Mouse (Mus musculus): ENCODE results near the gene Homer3. TPM values are rescaled to one million over a fixed set of nuclear protein-coding genes. Genes with fewer than 3 reads are reported as not detected.

Homer3 gene
- total RNA-seq (2014; rRNA removed) = 40.3 and 42.3 TPM in 2 replicates
- polyA plus RNA-seq (2015; fragmentation: Nextera tagmentation; extraction: Ambion mirVana) = 20.4 and 21.2 TPM in 2 replicates

DNA sequence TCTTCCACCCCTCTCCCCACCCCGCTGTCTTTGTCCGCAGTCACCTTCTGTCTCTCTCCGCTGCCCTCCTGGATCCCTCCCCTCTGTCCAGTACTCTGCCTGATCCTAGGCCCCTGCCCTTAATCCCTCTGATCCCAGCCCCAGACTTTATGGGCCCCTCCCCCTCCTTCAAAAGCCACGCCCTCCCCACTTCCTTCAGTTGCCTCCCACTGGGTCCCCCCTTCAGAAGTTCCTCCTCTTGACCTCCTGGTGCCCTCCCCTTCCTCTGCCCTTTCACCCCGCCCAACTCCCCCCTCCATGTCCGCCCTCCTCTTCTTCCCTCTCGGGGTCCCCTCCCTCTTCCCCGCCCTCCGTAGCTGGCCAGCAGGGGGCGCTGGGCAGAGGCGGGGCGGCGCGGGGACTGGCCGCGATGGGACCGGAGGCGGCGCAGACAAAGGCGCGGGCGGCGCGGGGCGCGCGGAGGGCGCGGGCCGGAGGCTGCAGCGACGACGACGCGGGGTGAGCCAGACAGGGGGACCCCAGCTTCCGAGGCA lies at the start of gene Homer3:
Gene Homer3, plus strand, starts transcription at position 225 of the 533 bp plus-strand sequence.
- ATAC-seq = peak; percentile 85
- under 1% methylated on average over 35 of the region's 36 CpGs for WGBS
- Histone ChIP-seq H3K27me3 (ENCODE audit: insufficient read depth, low read length) (no peaks in the 10 kb centered on the region), H3K4me1 (ENCODE audit: insufficient read depth, low read length) (no peaks in the 10 kb centered on the region), H3K9me3 (ENCODE audit: low read length) (no peaks in the 10 kb centered on the region), H3K4me3 (ENCODE audit: low read length) (peak within 1 kb of the TSS; percentile 81), H3K4me2 (ENCODE audit: low read depth, low read length) (peak within 1 kb of the TSS; percentile 92), H3K27ac (peak within 1 kb of the TSS; percentile 73; the same call in 1 of the 2 replicates), H3K36me3 (ENCODE audit: insufficient read depth, low read length) (peaks cover 15% of the 10 kb centered on the region; the same call in 1 of the 2 replicates), H3K9ac (replicated peaks; ENCODE audit: low read length) (peak within 1 kb of the TSS; percentile 81)
- peak; percentile 78 for TF ChIP-seq CTCF (IDR thresholded peaks at IDR 0.05; ENCODE audit: low read depth)
- DNase-seq (ENCODE audit: low spot score) = peak; percentile 84

DNA sequence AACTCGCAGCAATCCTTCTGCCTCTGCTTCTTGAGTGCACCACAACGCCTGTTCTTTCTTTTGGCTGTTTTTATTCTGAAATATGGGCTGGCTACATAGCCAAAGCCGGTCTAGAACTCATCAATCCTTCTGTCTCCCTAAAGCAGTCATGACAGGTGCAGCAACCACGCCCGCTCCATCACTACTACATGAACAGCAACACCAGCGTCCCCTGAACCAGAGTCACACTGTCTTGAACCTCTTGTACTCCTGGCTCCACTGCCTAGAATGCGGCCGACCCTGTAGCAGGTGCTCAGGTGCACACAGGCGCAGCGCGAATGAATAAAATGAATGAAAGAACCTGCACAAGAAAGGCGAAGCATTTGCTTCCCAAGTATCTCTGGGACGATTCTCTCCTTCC lies 49.0 kb upstream of the Homer3 start:
- Histone ChIP-seq H3K4me1 (ENCODE audit: insufficient read depth, low read length) (peaks cover 11% of the 10 kb centered on the region; the same call in 1 of the 2 replicates), H3K4me2 (ENCODE audit: low read depth, low read length) (peak overlapping the region; percentile 74), H3K27me3 (ENCODE audit: insufficient read depth, low read length) (no peaks in the 10 kb centered on the region), H3K27ac (peak overlapping the region; percentile 98), H3K9me3 (ENCODE audit: low read length) (no peaks in the 10 kb centered on the region), H3K4me3 (ENCODE audit: low read length) (peak overlapping the region; percentile 92), H3K36me3 (ENCODE audit: insufficient read depth, low read length) (peaks cover 41% of the 10 kb centered on the region; the same call in 1 of the 2 replicates), H3K9ac (replicated peaks; ENCODE audit: low read length) (peak overlapping the region; percentile 92)
- DNase-seq (ENCODE audit: low spot score) = peak; percentile 19
- ATAC-seq = peak; percentile 11; the same call in 1 of the 2 replicates
- WGBS = 6% methylated on average over 13 of the region's 13 CpGs
- no peak for TF ChIP-seq CTCF (IDR thresholded peaks at IDR 0.05; ENCODE audit: low read depth)

DNA sequence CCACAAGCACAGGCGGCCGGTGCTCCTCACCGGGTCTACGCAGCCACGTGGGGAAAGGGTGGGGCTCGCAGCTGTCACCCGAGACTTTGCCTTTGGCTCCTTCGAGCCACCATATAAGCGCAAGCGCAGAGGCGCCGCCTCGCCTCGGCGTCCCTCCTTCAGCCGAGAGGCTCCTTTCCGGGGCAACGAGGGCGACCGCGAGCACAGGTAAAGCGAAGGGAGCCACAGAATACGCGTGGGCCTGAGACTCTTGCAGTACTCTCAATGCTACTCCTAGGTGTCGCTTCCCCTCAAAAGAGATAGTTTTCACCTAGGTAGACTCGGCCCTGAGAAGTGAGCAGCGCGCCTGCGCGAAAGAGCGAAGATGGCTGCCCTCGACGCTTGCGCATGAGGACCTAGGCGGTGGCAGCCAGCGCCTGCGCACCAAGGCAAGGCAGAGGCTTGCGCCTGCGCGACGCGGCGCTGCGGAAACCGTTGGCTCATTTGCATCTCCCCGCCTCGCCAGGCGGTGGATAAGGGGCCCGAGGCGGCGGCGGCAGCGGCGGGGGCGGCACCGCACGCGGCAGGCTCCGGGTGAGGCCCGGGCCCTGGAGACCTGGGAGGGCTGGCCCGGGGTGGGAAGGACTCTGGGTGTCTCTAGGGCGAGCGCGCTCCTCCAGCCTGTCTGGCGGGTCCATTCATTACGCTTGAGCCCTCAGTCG lies 48.4 kb upstream of the Homer3 start, which contains the start of the genes Sugp2 and Armc6:
Gene Sugp2, plus strand, starts transcription at position 147 of the 701 bp plus-strand sequence.
Gene Armc6, minus strand, starts transcription at position 387 of the 701 bp plus-strand sequence.
- Histone ChIP-seq H3K4me3 (ENCODE audit: low read length) (peak within 1 kb of the TSS; percentile 92), H3K27me3 (ENCODE audit: insufficient read depth, low read length) (no peaks in the 10 kb centered on the region), H3K9ac (replicated peaks; ENCODE audit: low read length) (peak within 1 kb of the TSS; percentile 92), H3K4me2 (ENCODE audit: low read depth, low read length) (peak within 1 kb of the TSS; percentile 74), H3K36me3 (ENCODE audit: insufficient read depth, low read length) (peaks cover 41% of the 10 kb centered on the region; the same call in 1 of the 2 replicates), H3K9me3 (ENCODE audit: low read length) (no peaks in the 10 kb centered on the region), H3K27ac (peak within 1 kb of the TSS; percentile 98), H3K4me1 (ENCODE audit: insufficient read depth, low read length) (peaks cover 11% of the 10 kb centered on the region; the same call in 1 of the 2 replicates)
- DNase-seq (ENCODE audit: low spot score) (peak; percentile 99), ATAC-seq (peak; percentile 96)
- TF ChIP-seq CTCF (IDR thresholded peaks at IDR 0.05; ENCODE audit: low read depth) = peak; percentile 29
- under 1% methylated on average over 55 of the region's 67 CpGs for WGBS

DNA sequence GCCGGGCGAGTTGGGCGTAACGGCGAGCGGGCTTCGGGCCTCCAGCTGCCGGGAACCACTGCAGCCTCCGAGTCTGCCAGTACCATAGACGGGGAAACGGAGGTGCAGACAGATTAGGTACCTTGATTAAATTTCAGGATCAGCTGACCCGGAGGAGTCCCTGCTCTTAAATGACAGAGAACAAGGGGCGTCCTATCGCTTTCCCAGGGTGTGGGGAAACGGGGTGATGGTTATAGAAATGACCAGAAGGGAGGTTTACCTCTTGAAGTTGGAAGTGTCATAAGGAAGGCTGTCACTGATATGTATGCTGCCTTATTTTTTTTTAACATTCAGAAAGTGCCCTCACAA lies 47.9 kb upstream of the Homer3 start:
- Histone ChIP-seq H3K4me1 (ENCODE audit: insufficient read depth, low read length) (peaks cover 11% of the 10 kb centered on the region; the same call in 1 of the 2 replicates), H3K27ac (peak overlapping the region; percentile 98), H3K4me3 (ENCODE audit: low read length) (peak overlapping the region; percentile 92), H3K4me2 (ENCODE audit: low read depth, low read length) (peak overlapping the region; percentile 74), H3K9me3 (ENCODE audit: low read length) (no peaks in the 10 kb centered on the region), H3K27me3 (ENCODE audit: insufficient read depth, low read length) (no peaks in the 10 kb centered on the region), H3K36me3 (ENCODE audit: insufficient read depth, low read length) (peaks cover 39% of the 10 kb centered on the region; the same call in 1 of the 2 replicates), H3K9ac (replicated peaks; ENCODE audit: low read length) (peak overlapping the region; percentile 92)
- no peak for TF ChIP-seq CTCF (IDR thresholded peaks at IDR 0.05; ENCODE audit: low read depth)
- DNase-seq (ENCODE audit: low spot score) = no peak
- no peak for ATAC-seq
- under 1% methylated on average over 15 of the region's 15 CpGs for WGBS

DNA sequence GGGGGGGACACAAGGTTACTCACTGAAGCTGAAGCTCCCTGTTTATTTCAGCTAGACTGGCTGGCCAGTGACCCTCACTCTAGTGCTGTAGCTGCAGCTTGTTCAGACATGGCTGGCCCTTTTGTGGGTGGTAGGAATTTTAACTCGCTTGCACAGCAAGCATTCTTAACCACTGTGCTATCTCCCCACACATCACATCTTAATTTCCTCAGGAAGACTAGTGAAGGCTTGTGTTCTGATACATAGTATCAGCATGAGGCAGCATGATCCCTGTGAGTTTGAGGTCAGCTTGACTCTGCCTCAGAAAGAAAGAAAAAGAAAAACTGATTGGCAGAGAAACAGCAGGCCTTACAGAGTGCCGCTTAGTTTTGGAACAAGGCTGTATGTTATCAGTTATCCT lies 44.8 kb upstream of the Homer3 start:
- H3K27me3 ChIP-seq (ENCODE audit: insufficient read depth, low read length) = no peaks in the 10 kb centered on the region
- DNase-seq (ENCODE audit: low spot score) = no peak
- ATAC-seq = no peak
- no peak overlapping the region for H3K4me2 ChIP-seq (ENCODE audit: low read depth, low read length)
- no peaks in the 10 kb centered on the region for H3K9me3 ChIP-seq (ENCODE audit: low read length)
- no peak overlapping the region for H3K9ac ChIP-seq (replicated peaks; ENCODE audit: low read length)
- no peak overlapping the region for H3K27ac ChIP-seq
- H3K4me3 ChIP-seq (ENCODE audit: low read length) = no peak overlapping the region
- H3K36me3 ChIP-seq (ENCODE audit: insufficient read depth, low read length) = peaks cover 54% of the 10 kb centered on the region; the same call in 1 of the 2 replicates
- 84% methylated on average over 2 of the region's 2 CpGs for WGBS
- H3K4me1 ChIP-seq (ENCODE audit: insufficient read depth, low read length) = peaks cover 7% of the 10 kb centered on the region; the same call in 1 of the 2 replicates
- no peak for TF ChIP-seq CTCF (IDR thresholded peaks at IDR 0.05; ENCODE audit: low read depth)

DNA sequence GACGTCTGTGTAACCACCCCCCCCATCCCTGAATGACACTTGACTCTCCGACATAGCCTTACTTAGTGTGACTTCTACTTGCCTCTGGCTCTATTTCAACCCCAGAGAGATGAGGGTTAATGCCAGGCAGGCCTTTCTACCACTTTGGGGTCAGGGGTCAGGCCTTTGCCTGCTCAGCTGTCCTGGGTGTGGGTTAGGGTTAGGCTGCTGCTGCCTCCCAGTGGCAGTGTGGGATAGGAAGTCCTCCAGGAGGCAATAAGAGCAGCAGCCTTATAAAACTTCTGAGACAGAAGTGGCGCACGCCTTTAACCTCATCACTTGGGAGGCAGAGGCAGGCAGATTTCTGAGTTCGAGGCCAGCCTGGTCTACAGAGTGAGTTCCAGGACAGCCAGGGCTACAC lies 42.0 kb upstream of the Homer3 start:
- H3K27me3 ChIP-seq (ENCODE audit: insufficient read depth, low read length) = no peaks in the 10 kb centered on the region
- no peak overlapping the region for H3K4me2 ChIP-seq (ENCODE audit: low read depth, low read length)
- peaks cover 67% of the 10 kb centered on the region for H3K36me3 ChIP-seq (ENCODE audit: insufficient read depth, low read length)
- no peak overlapping the region for H3K4me3 ChIP-seq (ENCODE audit: low read length)
- no peak for TF ChIP-seq CTCF (IDR thresholded peaks at IDR 0.05; ENCODE audit: low read depth)
- DNase-seq (ENCODE audit: low spot score) = no peak
- H3K27ac ChIP-seq = no peak overlapping the region
- ATAC-seq = no peak
- H3K9me3 ChIP-seq (ENCODE audit: low read length) = no peaks in the 10 kb centered on the region
- no peaks in the 10 kb centered on the region; the same call in 1 of the 2 replicates for H3K4me1 ChIP-seq (ENCODE audit: insufficient read depth, low read length)
- H3K9ac ChIP-seq (replicated peaks; ENCODE audit: low read length) = no peak overlapping the region
- WGBS = 88% methylated on average over 5 of the region's 5 CpGs
